Mouse (Mus musculus) kidney, postnatal 0 days (tissue): ENCODE measurements around the gene Tpgs1. TPM values are rescaled to one million over a fixed set of nuclear protein-coding genes. Genes with fewer than 3 reads are reported as not detected.

Experiments used
- ATAC-seq: fragments of 200-750 bp; cut with Nextera tagmentation; replicated peaks from 2 replicates; pipeline ENCODE4 v1.8.0; 2017; ENCODE audit warnings: low read depth, moderate number of reproducible peaks, moderate TSS enrichment, moderate library complexity; ENCODE audit not compliant: low FRiP score
- DNase-seq: peaks from one replicate; pipeline ENCODE4 v3.0.0-alpha.2; 2016; ENCODE audit warnings: low spot score
- H3K27ac ChIP-seq: fragments of 300-500 bp; sonication (generic); 2 replicates; pipeline ENCODE4 v1.5.1; 2014; ENCODE audit warnings: mild to moderate bottlenecking
- H3K27me3 ChIP-seq: fragments of 300-500 bp; sonication (generic); 2 replicates; pipeline ENCODE4 v1.6.1; 2014; ENCODE audit warnings: low read length, mixed read lengths; ENCODE audit not compliant: insufficient read depth
- H3K36me3 ChIP-seq: fragments of 300-500 bp; sonication (generic); 2 replicates; pipeline ENCODE4 v1.6.1; 2014; ENCODE audit warnings: low read length, mixed read lengths; ENCODE audit not compliant: insufficient read depth
- H3K4me1 ChIP-seq: fragments of 300-500 bp; sonication (generic); replicated peaks from 2 replicates; pipeline ENCODE4 v1.6.1; 2014; ENCODE audit warnings: antibody characterized with exemption, low read length, mixed read lengths; ENCODE audit not compliant: insufficient read depth
- H3K4me2 ChIP-seq: fragments of 300-500 bp; sonication (generic); 2 replicates; pipeline ENCODE4 v1.6.1; 2014; ENCODE audit warnings: mild to moderate bottlenecking, low read length, moderate library complexity, mixed read lengths
- H3K4me3 ChIP-seq: fragments of 300-500 bp; sonication (generic); replicated peaks from 2 replicates; pipeline ENCODE4 v1.5.1; 2014; ENCODE audit warnings: low read depth, low read length
- H3K9ac ChIP-seq: fragments of 300-500 bp; sonication (generic); 2 replicates; pipeline ENCODE4 v1.6.1; 2014; ENCODE audit warnings: low read depth, low read length
- H3K9me3 ChIP-seq: fragments of 300-500 bp; sonication (generic); replicated peaks from 2 replicates; pipeline ENCODE4 v1.6.1; 2016; ENCODE audit warnings: low read length, inconsistent platforms, mixed read lengths
- CTCF ChIP-seq: IDR thresholded peaks from 2 replicates; pipeline ENCODE4 v1.5.1; 2016; ENCODE audit warnings: antibody characterized with exemption, low read depth, mild to moderate bottlenecking, moderate library complexity
- WGBS: fragments of 180-500 bp; shearing (Covaris S2); extraction: QIAGEN DNeasy Blood & Tissue Kit; methylation state at CpG from one replicate; pipeline ENCODE4 v1.1.7; 2014; 5-methylcytosine and 5-hydroxymethylcytosine counted together
- polyA plus RNA-seq: library from polyadenylated mRNA; unstranded; fragments of >200 nt; fragmentation: Nextera tagmentation; extraction: Ambion mirVana; gene quantifications from 2 replicates; pipeline ENCODE4 v1.2.1, GENCODE M21; 2015

Gene Tpgs1
- polyA plus RNA-seq, 1 experiment from 2014 or later, result 84.9 TPM

DNA sequence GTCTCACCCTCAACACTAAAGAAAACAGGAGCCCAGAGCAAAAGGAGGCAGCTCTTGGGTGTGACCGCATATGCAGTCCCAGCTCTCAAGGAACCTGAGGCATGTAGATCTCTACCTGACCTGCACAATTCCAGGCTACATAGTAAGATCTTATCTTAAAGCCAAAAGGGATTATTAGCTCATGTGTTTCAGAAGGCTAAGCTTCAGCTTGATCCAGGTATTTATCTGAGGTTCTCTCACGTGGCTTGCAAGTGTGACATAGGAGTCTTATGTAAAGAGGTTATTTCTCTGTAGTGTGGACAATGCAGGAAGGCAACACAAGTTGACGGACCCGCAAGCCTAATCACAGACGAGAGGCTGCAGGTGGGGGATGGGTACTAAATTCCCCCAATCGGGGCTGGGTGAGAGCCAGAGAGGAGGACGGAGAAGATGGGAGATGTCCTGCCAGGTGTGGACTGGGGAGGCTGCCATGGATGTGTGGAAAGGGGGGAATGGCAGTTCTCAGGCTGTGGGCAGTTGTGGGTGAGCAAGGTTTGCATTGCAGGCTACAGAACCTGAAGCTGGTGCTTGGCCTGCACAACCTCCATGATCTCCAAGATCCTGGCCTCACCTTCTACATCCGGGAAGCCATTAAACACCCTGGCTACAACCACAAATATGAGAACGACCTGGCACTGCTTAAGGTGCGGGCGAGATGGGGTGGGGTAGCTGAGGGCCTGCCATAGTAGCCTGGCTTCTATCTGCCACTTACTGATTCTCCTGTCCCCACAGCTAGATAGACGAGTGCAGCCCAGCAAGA, 24.6 kb downstream of the Tpgs1 start:
- H3K4me2 ChIP-seq, result no peak overlapping the region
- ATAC-seq (no peak), DNase-seq (no peak)
- TF ChIP-seq CTCF, result no peak
- no peak overlapping the region for H3K9ac ChIP-seq
- H3K27ac ChIP-seq, result no peak overlapping the region
- no peak overlapping the region for H3K4me3 ChIP-seq
- H3K36me3 ChIP-seq, result 0 out of 2 replicates have a peak, but pooled peaks cover 7% of the 10 kb centered on the region
- no peaks in the 10 kb centered on the region for H3K9me3 ChIP-seq
- no peaks in the 10 kb centered on the region for H3K27me3 ChIP-seq
- peaks cover 6% of the 10 kb centered on the region; the same call in 1 of the 2 replicates for H3K4me1 ChIP-seq
- 71% methylated on average over 12 of the region's 12 CpGs for WGBS

DNA sequence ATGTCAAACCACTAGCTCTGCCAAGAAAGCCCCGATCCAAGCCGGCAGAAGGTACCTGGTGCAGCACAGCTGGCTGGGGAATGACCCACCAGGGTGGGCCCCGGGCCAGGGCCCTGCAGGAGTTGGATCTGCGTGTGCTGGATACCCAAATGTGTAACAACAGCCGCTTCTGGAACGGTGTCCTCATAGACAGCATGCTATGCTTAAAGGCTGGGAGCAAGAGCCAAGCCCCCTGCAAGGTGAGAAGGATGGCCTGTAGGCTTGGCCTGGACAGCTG, 25.1 kb downstream of the Tpgs1 start:
- no peak for DNase-seq
- H3K27ac ChIP-seq, result no peak overlapping the region
- no peak for TF ChIP-seq CTCF
- peaks cover 6% of the 10 kb centered on the region; the same call in 1 of the 2 replicates for H3K4me1 ChIP-seq
- H3K4me2 ChIP-seq, result no peak overlapping the region
- WGBS, result 83% methylated on average over 6 of the region's 6 CpGs
- no peak for ATAC-seq
- H3K9me3 ChIP-seq, result no peaks in the 10 kb centered on the region
- H3K36me3 ChIP-seq, result 0 out of 2 replicates have a peak, but pooled peaks cover 1% of the 10 kb centered on the region
- no peak overlapping the region for H3K4me3 ChIP-seq
- H3K9ac ChIP-seq, result no peak overlapping the region
- no peaks in the 10 kb centered on the region for H3K27me3 ChIP-seq

DNA sequence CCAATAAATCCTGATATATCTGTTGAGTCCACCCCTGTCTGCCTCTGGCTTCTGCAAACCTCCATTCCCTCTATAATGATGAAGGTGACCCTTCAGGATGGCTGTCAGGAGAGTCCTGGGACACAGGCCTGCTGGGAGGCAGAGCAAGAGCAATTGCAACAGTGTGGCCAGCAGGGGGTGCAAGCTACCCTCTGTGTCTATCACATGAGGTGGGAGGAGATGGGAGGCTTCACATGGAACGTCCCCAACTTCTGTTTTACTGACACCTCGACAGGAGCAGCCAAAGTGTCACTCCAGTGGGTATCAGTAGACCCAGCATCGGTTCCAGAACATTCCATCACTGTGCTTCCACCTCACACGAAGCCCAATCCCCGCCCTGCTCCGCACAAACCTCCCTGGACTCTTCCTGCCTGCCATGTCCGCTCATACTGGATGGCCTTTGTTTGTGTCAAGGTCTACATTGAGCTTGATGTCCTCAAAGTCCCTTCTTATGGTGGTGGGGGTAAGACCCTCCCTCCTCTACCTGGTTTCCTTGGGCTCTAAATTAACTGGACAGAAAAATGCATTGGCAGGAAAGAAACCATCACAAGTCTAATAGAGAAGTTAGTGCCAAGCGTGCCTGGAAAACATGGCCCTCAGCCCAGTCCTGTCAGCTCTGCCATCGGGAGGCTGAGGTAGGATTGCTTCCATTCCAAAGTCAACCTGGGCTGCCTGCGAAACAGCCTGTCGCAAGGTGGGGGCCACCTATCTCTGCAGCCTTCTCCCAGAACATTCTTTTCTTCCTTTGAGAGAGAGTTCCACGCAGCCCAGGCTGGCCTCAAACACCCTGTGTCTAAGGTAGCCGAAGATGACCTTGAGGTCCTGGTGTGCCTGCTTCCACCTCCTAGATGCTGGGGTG, 26.3 kb downstream of the Tpgs1 start:
- no peaks in the 10 kb centered on the region for H3K36me3 ChIP-seq
- 57% methylated on average over 13 of the region's 13 CpGs for WGBS
- no peak overlapping the region for H3K4me3 ChIP-seq
- peaks cover 6% of the 10 kb centered on the region; the same call in 1 of the 2 replicates for H3K4me1 ChIP-seq
- H3K9ac ChIP-seq, result no peak overlapping the region
- peak; percentile 89 for TF ChIP-seq CTCF
- no peaks in the 10 kb centered on the region for H3K27me3 ChIP-seq
- no peaks in the 10 kb centered on the region for H3K9me3 ChIP-seq
- DNase-seq (peak; percentile 90), ATAC-seq (peak; percentile 49)
- no peak overlapping the region for H3K4me2 ChIP-seq
- peak overlapping the region; percentile 68 for H3K27ac ChIP-seq

DNA sequence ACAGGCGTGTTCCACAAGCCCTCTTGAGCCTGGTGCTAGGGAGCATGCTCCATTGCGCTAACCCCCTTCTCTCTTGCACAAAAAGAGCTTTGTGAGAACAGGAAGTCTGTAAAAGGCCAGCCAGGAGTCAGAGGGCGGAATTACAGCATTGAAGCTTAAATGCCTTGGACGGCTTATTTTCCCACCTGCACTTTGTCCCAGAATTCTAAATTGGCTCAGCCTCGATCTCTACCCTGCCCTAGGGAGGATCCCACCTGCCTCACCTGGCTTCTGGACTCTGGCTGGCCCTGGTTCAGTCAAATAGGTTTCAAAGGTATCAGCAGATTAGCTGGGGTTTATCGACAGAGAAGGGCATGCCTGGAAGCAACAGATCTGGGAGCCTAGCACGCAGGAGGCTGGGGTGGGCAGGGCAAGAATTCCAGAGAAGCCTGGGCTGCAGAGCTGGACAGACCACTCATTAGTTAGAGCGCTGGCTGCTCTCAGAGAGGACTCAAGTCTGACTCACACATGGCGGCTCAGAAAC, 27.0 kb downstream of the Tpgs1 start:
- Histone ChIP-seq H3K36me3 (no peaks in the 10 kb centered on the region), H3K9ac (no peak overlapping the region), H3K4me2 (no peak overlapping the region), H3K27me3 (no peaks in the 10 kb centered on the region), H3K4me1 (peaks cover 13% of the 10 kb centered on the region), H3K9me3 (no peaks in the 10 kb centered on the region), H3K27ac (peak overlapping the region; percentile 68), H3K4me3 (no peak overlapping the region)
- no peak for TF ChIP-seq CTCF
- DNase-seq (peak; percentile 57), ATAC-seq (no peak; the same call in 1 of the 2 replicates)
- WGBS, result 35% methylated on average over 9 of the region's 9 CpGs

DNA sequence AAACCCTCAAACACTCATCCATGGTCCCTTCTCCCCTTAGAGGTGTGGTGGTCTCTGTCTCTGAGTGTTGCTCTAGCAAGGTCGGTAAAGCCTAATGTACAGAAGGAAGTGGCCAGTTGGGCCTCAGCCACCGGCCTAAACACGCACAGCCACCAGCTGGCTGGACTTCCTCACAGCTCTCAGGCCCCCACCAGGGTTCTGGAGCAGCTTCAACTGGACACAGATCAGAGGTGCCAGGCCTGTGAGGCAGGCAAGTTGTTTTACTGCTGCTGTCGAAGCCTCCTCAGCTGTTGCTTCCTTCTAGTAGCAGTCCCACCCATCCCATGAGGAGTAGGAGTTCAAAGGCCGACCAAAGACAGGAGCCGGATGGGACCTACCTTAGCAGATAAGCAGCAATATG, 28.7 kb downstream of the Tpgs1 start:
- DNase-seq (no peak), ATAC-seq (no peak)
- TF ChIP-seq CTCF, result no peak
- H3K27me3 ChIP-seq, result no peaks in the 10 kb centered on the region
- no peak overlapping the region for H3K4me2 ChIP-seq
- peaks cover 13% of the 10 kb centered on the region for H3K4me1 ChIP-seq
- no peaks in the 10 kb centered on the region for H3K36me3 ChIP-seq
- 56% methylated on average over 6 of the region's 6 CpGs for WGBS
- H3K4me3 ChIP-seq, result no peak overlapping the region
- no peak overlapping the region for H3K9ac ChIP-seq
- H3K27ac ChIP-seq, result no peak overlapping the region
- H3K9me3 ChIP-seq, result no peaks in the 10 kb centered on the region

DNA sequence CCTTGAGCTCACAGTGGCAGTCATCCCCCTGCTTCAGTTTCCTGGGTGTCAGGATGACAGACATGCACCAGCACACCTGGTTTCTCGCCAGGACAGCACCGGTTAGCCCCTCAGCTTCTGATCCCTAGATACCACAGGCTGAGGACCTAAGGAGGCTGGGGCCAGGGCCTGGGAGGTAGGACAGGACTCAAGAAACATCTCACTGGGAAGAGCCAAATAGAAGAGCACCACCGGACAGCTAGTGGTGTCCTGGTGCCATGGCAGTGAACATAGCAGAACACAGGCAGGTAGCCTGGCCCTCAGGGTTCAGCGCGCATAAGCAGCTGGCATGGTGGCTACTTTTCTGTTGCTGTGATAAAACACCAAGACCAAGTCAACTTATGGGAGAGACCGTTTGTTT, 29.3 kb downstream of the Tpgs1 start:
- no peak overlapping the region for H3K4me2 ChIP-seq
- 88% methylated on average over 6 of the region's 6 CpGs for WGBS
- TF ChIP-seq CTCF, result no peak
- ATAC-seq (no peak), DNase-seq (no peak)
- no peak overlapping the region for H3K4me3 ChIP-seq
- no peaks in the 10 kb centered on the region for H3K36me3 ChIP-seq
- H3K27me3 ChIP-seq, result no peaks in the 10 kb centered on the region
- no peaks in the 10 kb centered on the region for H3K9me3 ChIP-seq
- no peak overlapping the region for H3K27ac ChIP-seq
- no peak overlapping the region for H3K9ac ChIP-seq
- peaks cover 13% of the 10 kb centered on the region for H3K4me1 ChIP-seq
